Mouse (Mus musculus): ENCODE data around the gene Aldh3b2.
A peak's percentile ranks its signal among the peaks of the same experiment; 100 is the strongest.
"Not testable (repeated sequence)": the region's sequence is repeated elsewhere in the genome, so short reads cannot be mapped to it uniquely, and the experiment has no call there.

Aldh3b2 gene

GRCm38 (mm10) chr19:3947813-3948212 is 24.3 kb upstream of the Aldh3b2 start:
- DNase-seq (ENCODE audit: low read depth, low spot score) = no peak

GRCm38 (mm10) chr19:3948546-3948945 is 23.6 kb upstream of the Aldh3b2 start:
- DNase-seq (ENCODE audit: low read depth, low spot score) = no peak

- DNase-seq (ENCODE audit: low read depth, low spot score) = no peak
These were observed 21.8 kb upstream of the Aldh3b2 start for GRCm38 (mm10) chr19:3950331-3950730.

- DNase-seq (ENCODE audit: low read depth, low spot score) = no peak
These were observed 20.7 kb upstream of the Aldh3b2 start for GRCm38 (mm10) chr19:3951461-3951860.

GRCm38 (mm10) chr19:3952099-3952498 is 20.0 kb upstream of the Aldh3b2 start:
- DNase-seq (ENCODE audit: low read depth, low spot score) = no peak

- DNase-seq (ENCODE audit: low read depth, low spot score) = no peak
These were observed 17.1 kb upstream of the Aldh3b2 start for GRCm38 (mm10) chr19:3955033-3955432.

GRCm38 (mm10) chr19:3955804-3956203 is 16.3 kb upstream of the Aldh3b2 start:
- no peak for DNase-seq (ENCODE audit: low read depth, low spot score)

- DNase-seq (ENCODE audit: low read depth, low spot score) = not testable (repeated sequence)
These were observed 14.7 kb upstream of the Aldh3b2 start for GRCm38 (mm10) chr19:3957296-3958036.

- DNase-seq (ENCODE audit: low read depth, low spot score) = no peak
These were observed 13.7 kb upstream of the Aldh3b2 start, which contains the start of gene Aldh3b3 for GRCm38 (mm10) chr19:3958470-3958869. Gene Aldh3b3 (plus strand): TSS chr19:3958645.

GRCm38 (mm10) chr19:3959030-3959429 is 13.1 kb upstream of the Aldh3b2 start:
- no peak for DNase-seq (ENCODE audit: low read depth, low spot score)

GRCm38 (mm10) chr19:3960211-3960610 is 11.9 kb upstream of the Aldh3b2 start:
- no peak for DNase-seq (ENCODE audit: low read depth, low spot score)

GRCm38 (mm10) chr19:3961805-3962204 is 10.3 kb upstream of the Aldh3b2 start:
- not testable (repeated sequence) for DNase-seq (ENCODE audit: low read depth, low spot score)

GRCm38 (mm10) chr19:3962469-3962868 is 9.7 kb upstream of the Aldh3b2 start:
- DNase-seq (ENCODE audit: low read depth, low spot score) = no peak

GRCm38 (mm10) chr19:3964030-3964429 is 8.1 kb upstream of the Aldh3b2 start:
- DNase-seq (ENCODE audit: low read depth, low spot score) = no peak

GRCm38 (mm10) chr19:3966330-3967075 is 5.6 kb upstream of the Aldh3b2 start:
- DNase-seq (ENCODE audit: low read depth, low spot score) = peak; percentile 46

GRCm38 (mm10) chr19:3967258-3967657 is 4.9 kb upstream of the Aldh3b2 start:
- DNase-seq (ENCODE audit: low read depth, low spot score) = no peak

- DNase-seq (ENCODE audit: low read depth, low spot score) = not testable (repeated sequence)
These were observed 2.5 kb downstream of the Aldh3b2 start for GRCm38 (mm10) chr19:3974608-3975007.

GRCm38 (mm10) chr19:3975866-3976265 is 3.7 kb downstream of the Aldh3b2 start:
- no peak for DNase-seq (ENCODE audit: low read depth, low spot score)

- DNase-seq (ENCODE audit: low read depth, low spot score) = peak; percentile 60
These were observed 8.2 kb downstream of the Aldh3b2 start for GRCm38 (mm10) chr19:3980309-3980708.

- DNase-seq (ENCODE audit: low read depth, low spot score) = no peak
These were observed 8.8 kb downstream of the Aldh3b2 start for GRCm38 (mm10) chr19:3980917-3981316.

- DNase-seq (ENCODE audit: low read depth, low spot score) = peak; percentile 54
These were observed 11.5 kb downstream of the Aldh3b2 start for GRCm38 (mm10) chr19:3983527-3984200.

GRCm38 (mm10) chr19:3985261-3985681 is 13.1 kb downstream of the Aldh3b2 start:
- DNase-seq (ENCODE audit: low read depth, low spot score) = no peak
